Mouse (Mus musculus) thymus, postnatal 10 days (tissue): ENCODE results near the gene Flnc.
A peak's percentile ranks its signal among the peaks of the same experiment; 100 is the strongest.

Experiments used
- DNase-seq, 2 experiments: peaks; one replicate each; pipeline ENCODE4 v3.0.0; 2021; ENCODE audit warnings: low spot score in 2 of 2

Gene Flnc

DNA sequence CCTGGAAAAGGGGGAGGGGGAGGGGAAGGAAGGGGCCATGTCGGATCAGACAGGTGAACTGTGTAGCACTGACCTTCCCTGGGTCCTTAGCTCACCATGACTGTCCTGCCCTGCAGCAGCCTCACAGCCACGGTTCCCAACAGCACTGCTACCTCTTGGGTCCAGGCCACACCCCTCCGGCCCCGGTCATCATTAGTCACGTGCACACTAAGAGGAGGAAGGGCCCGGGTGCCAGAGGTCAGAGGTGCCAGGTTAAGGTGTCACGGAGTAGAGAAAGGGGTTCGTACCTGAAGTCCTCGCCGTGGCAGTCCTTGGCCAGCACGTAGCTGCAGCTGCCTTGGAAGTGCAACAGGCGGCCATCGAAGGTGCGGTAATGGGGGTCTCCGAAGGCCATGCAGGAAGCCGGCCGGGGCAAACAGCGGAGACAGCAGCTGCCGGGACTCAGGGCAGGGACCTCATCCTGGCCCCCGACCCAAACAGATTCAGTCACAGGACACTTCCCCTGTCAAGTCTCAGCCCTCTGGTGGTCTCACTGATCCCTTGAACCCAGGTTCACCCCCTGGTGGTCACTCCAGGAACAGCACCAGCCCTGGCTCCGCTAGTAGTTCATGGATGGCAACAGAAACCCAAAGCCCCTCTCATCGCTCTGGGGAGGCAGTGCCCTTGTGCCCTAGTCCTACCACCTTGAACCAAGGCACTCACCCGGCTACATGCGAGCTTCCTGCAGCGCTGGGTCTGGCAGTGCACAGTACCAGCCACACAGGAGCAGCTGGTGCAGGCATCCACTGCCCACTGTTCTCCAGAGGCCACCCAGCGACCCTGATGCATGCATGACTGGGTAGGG is 51.9 kb downstream of the Flnc start:
- peak; percentile 56 to 87 for DNase-seq

DNA sequence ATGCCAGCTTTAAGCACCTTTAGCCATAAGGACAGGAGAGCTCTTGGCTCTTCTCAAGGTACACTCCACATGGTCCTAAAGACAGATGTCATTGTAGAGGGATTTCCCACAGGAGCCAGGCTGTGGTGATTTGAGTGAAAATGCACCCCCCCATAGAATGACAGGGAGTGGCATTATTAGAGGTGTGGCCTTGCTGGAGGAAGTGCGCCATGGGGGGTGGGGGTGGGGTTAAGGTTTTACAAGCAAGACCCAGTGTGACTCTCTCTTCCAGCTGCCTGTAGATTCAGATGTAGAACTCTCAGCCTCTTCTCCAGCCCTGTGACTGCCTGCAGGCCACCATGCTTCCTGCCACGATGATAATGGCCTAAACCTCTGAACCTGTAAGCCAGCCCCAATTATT is 52.9 kb downstream of the Flnc start:
- DNase-seq: no peak

GRCm38 (mm10) chr6:29494101-29494500 is 61.0 kb downstream of the Flnc start:
- DNase-seq: no peak

GRCm38 (mm10) chr6:29496270-29496669 is 63.2 kb downstream of the Flnc start:
- no peak for DNase-seq

- DNase-seq: no peak
These were observed 64.7 kb downstream of the Flnc start for GRCm38 (mm10) chr6:29497791-29498190.

DNA sequence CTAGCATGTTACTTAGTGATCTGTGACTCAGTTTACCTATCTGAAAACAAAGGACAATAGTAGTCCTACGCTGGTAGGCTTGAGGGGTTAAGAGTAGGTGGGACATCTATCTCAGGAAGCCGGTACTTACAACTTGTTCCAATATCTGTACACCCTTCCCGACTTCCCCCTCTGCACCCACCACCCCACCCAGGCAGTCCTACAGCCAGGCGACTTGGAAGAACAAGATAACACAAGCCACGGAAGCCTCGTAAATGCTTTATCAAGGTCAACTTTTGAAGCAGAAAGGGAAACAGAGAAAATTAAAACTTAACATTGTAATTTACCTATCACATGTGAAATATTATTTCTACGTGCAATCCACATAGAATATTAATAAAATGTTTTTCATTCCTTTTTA is 67.1 kb downstream of the Flnc start:
- no peak for DNase-seq

DNA sequence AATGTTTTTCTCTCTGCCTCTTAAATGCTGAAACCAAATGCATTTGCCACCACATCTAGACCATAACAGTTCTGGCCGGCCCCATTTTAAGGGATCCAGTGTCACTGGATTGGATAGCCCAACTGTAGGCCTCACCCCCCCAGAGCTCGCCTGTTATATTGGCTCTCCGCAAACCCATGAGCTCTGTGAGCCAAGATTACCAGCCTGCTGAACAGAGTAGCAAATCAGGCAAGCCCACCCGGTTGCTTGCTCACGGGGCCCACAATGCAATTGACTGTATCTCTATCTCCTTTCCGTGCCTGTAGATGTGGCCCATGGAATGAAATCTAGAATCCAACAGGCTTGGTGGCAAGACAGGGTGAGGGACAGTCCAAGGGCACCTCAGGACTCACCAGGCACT is 67.8 kb downstream of the Flnc start:
- no peak for DNase-seq

- no peak for DNase-seq
These were observed 68.5 kb downstream of the Flnc start for GRCm38 (mm10) chr6:29501599-29501998.

GRCm38 (mm10) chr6:29505493-29505892 is 72.4 kb downstream of the Flnc start:
- DNase-seq: no peak

GRCm38 (mm10) chr6:29506834-29507233 is 73.8 kb downstream of the Flnc start:
- DNase-seq: no peak

- DNase-seq: no peak
These were observed 74.6 kb downstream of the Flnc start, which contains the start of gene Kcp for GRCm38 (mm10) chr6:29507447-29508309. Kcp (minus strand) TSS chr6:29507952.

- no peak for DNase-seq
These were observed 76.0 kb downstream of the Flnc start for GRCm38 (mm10) chr6:29509086-29509485.
